Mouse (Mus musculus): ENCODE measurements around the gene Muc1. TPM values are rescaled to one million over a fixed set of nuclear protein-coding genes. Genes with fewer than 3 reads are reported as not detected.

Gene Muc1
- total and polyA plus RNA-seq, 3 experiments, result 0.04 to 1.1 TPM; not detected in 1

DNA sequence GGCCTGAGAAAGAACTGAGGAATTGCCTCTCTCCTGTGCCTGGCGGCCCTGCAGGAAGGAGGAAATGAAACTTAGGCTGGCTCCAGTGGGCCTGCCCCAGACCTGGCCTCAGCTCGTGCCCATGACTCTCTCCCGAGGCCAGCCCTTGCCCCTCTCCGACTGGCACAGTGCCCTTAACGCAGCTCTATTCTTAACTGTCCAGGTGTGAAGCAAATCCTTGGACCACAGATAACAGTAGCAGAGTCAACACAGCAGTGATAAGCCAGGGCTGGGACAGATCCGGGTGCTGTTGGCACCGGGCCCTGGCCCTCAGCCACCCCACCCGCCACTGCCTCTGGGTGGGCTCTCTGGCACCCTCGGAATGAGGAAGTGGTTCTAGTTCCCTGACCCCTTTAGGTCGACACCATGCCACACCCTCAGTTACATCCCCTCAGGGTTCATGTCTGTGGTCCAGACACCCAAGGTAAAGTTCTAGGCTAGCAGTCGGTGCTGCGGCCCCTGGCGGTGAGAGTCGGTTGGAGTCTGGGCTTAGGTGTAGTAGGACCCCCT, 4.8 kb downstream of the Muc1 start:
- DNase-seq (ENCODE audit: low read depth, low spot score), result peak; percentile 76
- Histone ChIP-seq H3K27ac (ENCODE audit: control insufficient read depth, low read depth, low read length) (no peak overlapping the region), H3K4me1 (ENCODE audit: control insufficient read depth in 1 of 2, insufficient read depth in 2 of 2, low read length in 2 of 2) (peaks cover 5 to 18% of the 10 kb centered on the region in 2 experiments), H3K9me3 (replicated peaks; ENCODE audit: insufficient read depth, low read length) (no peaks in the 10 kb centered on the region), H3K4me3 (ENCODE audit: control insufficient read depth in 1 of 2, insufficient read depth in 1 of 2, low read depth in 2 of 2, low read length in 2 of 2) (no peak overlapping the region), H3K36me3 (ENCODE audit: control insufficient read depth in 1 of 2, insufficient read depth in 2 of 2, low read length in 2 of 2) (peaks cover 0 to 13% of the 10 kb centered on the region in 2 experiments; a peak in 2 of 4 replicates), H3K27me3 (ENCODE audit: control insufficient read depth in 1 of 2, insufficient read depth in 2 of 2, low read length in 2 of 2) (no peaks in the 10 kb centered on the region), H3K79me2 (ENCODE audit: control insufficient read depth, insufficient read depth, low read length, poor library complexity) (no peaks in the 10 kb centered on the region), H3K9ac (ENCODE audit: control insufficient read depth, low read depth, low read length, poor library complexity, severe bottlenecking) (no peak overlapping the region)
- TF ChIP-seq NRF1 (IDR thresholded peaks at IDR 0.05; ENCODE audit: insufficient read depth, low read depth, low read length, poor library complexity, severe bottlenecking) (no peak), GATA1 (IDR thresholded peaks at IDR 0.05; ENCODE audit: low read depth, low read length) (peak; percentile 91), SIN3A (IDR thresholded peaks at IDR 0.05; ENCODE audit: low read length) (peak; percentile 78), MYB (IDR thresholded peaks at IDR 0.05; ENCODE audit: low read depth, low read length) (peak; percentile 58), UBTF (IDR thresholded peaks at IDR 0.05; ENCODE audit: borderline replicate concordance, insufficient read depth, low read depth, low read length) (no peak), JUND (IDR thresholded peaks at IDR 0.05; ENCODE audit: low read depth, low read length) (no peak), HCFC1 (IDR thresholded peaks at IDR 0.05; ENCODE audit: low read depth, low read length) (0 out of 2 replicates have a peak, but pooled peaks have one; percentile 18), USF1 (IDR thresholded peaks at IDR 0.05; ENCODE audit: low read depth, low read length) (no peak), TCF12 (IDR thresholded peaks at IDR 0.05; ENCODE audit: low read depth, low read length) (peak; percentile 96), KAT2A (conservative IDR thresholded peaks at IDR 0.05; ENCODE audit: low read depth, low read length) (no peak), EP300 (IDR thresholded peaks at IDR 0.05; ENCODE audit: low read depth in 1 of 2, low read length in 2 of 2) (peak; percentile 92), CTCF (IDR thresholded peaks at IDR 0.05 in 2 of 3, conservative IDR thresholded peaks at IDR 0.05 in 1 of 3; ENCODE audit: control insufficient read depth in 1 of 3, insufficient read depth in 1 of 3, low read depth in 2 of 3, low read length in 3 of 3, poor library complexity in 1 of 3, severe bottlenecking in 1 of 3) (peak; percentile 45 to 63 (median 45); a peak in 5 of 6 replicates), RCOR1 (IDR thresholded peaks at IDR 0.05; ENCODE audit: low read depth, low read length) (peak; percentile 97), ZMIZ1 (IDR thresholded peaks at IDR 0.05; ENCODE audit: low read depth, low read length) (no peak), POLR2AphosphoS2 (IDR thresholded peaks at IDR 0.05; ENCODE audit: low read length) (peak; percentile 74), ELF1 (IDR thresholded peaks at IDR 0.05; ENCODE audit: low read depth, low read length) (peak; percentile 48; the same call in 1 of the 2 replicates), E2F4 (IDR thresholded peaks at IDR 0.05; ENCODE audit: borderline replicate concordance, low read depth, low read length) (no peak), TBP (IDR thresholded peaks at IDR 0.05; ENCODE audit: low read depth, low read length) (no peak), BHLHE40 (IDR thresholded peaks at IDR 0.05; ENCODE audit: borderline replicate concordance, low read depth, low read length) (peak; percentile 52; the same call in 1 of the 2 replicates), ZNF384 (IDR thresholded peaks at IDR 0.05; ENCODE audit: low read depth, low read length) (no peak), ZC3H11A (IDR thresholded peaks at IDR 0.05; ENCODE audit: low read depth, low read length) (no peak), ETS1 (IDR thresholded peaks at IDR 0.05; ENCODE audit: low read depth, low read length) (peak; percentile 94), MAFK (IDR thresholded peaks at IDR 0.05; ENCODE audit: borderline replicate concordance, low read depth, low read length) (peak; percentile 70; the same call in 1 of the 2 replicates), TAL1 (IDR thresholded peaks at IDR 0.05; ENCODE audit: low read length) (peak; percentile 63), USF2 (IDR thresholded peaks at IDR 0.05; ENCODE audit: borderline replicate concordance in 1 of 2, insufficient read depth in 1 of 2, low read depth in 1 of 2, low read length in 2 of 2) (no peak), CHD1 (IDR thresholded peaks at IDR 0.05; ENCODE audit: low read depth, low read length) (no peak), NELFE (IDR thresholded peaks at IDR 0.05; ENCODE audit: low read depth, low read length) (no peak), MAX (IDR thresholded peaks at IDR 0.05; ENCODE audit: low read length) (no peak), ZKSCAN1 (IDR thresholded peaks at IDR 0.05; ENCODE audit: low read depth, low read length) (no peak), CHD2 (IDR thresholded peaks at IDR 0.05; ENCODE audit: low read length) (no peak), MEF2A (IDR thresholded peaks at IDR 0.05; ENCODE audit: extremely low read depth, insufficient replicate concordance, low read depth, low read length, poor library complexity, severe bottlenecking) (peak; percentile 83; the same call in 1 of the 2 replicates)
